Mouse (Mus musculus) neural tube, embryonic 11.5 days (tissue): ENCODE measurements at regions not wholly inside any gene's neighbourhood (a gene's known extent, or its start where the extent isn't known, plus 50 kb on each side); places are given as distances from the start of the nearest gene placed in this dataset.
A peak's percentile ranks its signal among the peaks of the same experiment; 100 is the strongest.
"Not testable (repeated sequence)": the region's sequence is repeated elsewhere in the genome, so short reads cannot be mapped to it uniquely, and the experiment has no call there.

Experiments used
- ATAC-seq: fragments of 200-750 bp; cut with Nextera tagmentation; 2 replicates; pipeline ENCODE4 v1.8.0; 2017; ENCODE audit warnings: moderate number of reproducible peaks, mild to moderate bottlenecking, moderate TSS enrichment, moderate library complexity; ENCODE audit not compliant: insufficient read depth, low FRiP score, low TSS enrichment
- DNase-seq: peaks from one replicate; pipeline ENCODE4 v3.0.0-alpha.2; 2015; ENCODE audit warnings: low spot score
- H3K27ac ChIP-seq: fragments of 300-500 bp; sonication (generic); 2 replicates; pipeline ENCODE4 v1.5.1; 2014; ENCODE audit warnings: low read depth, mild to moderate bottlenecking, low read length
- H3K27me3 ChIP-seq: fragments of 300-500 bp; sonication (generic); 2 replicates; pipeline ENCODE4 v1.6.1; 2014; ENCODE audit warnings: mild to moderate bottlenecking, low read length, mixed read lengths; ENCODE audit not compliant: control insufficient read depth, insufficient read depth
- H3K36me3 ChIP-seq: fragments of 300-500 bp; sonication (generic); 2 replicates; pipeline ENCODE4 v1.6.1; 2014; ENCODE audit warnings: mild to moderate bottlenecking, low read length, moderate library complexity, mixed read lengths; ENCODE audit not compliant: control insufficient read depth, insufficient read depth
- H3K4me1 ChIP-seq: fragments of 300-500 bp; sonication (generic); 2 replicates; pipeline ENCODE4 v1.6.1; 2014; ENCODE audit warnings: low read length, mixed read lengths; ENCODE audit not compliant: control insufficient read depth, insufficient read depth
- H3K4me2 ChIP-seq: fragments of 300-500 bp; sonication (generic); 2 replicates; pipeline ENCODE4 v1.6.1; 2014; ENCODE audit warnings: low read depth, mild to moderate bottlenecking, moderate library complexity
- H3K4me3 ChIP-seq: fragments of 300-500 bp; sonication (generic); 2 replicates; pipeline ENCODE4 v1.5.1; 2014; ENCODE audit warnings: low read depth, low read length
- H3K9ac ChIP-seq: fragments of 300-500 bp; sonication (generic); 2 replicates; pipeline ENCODE4 v1.6.1; 2014; ENCODE audit warnings: mild to moderate bottlenecking, low read length
- H3K9me3 ChIP-seq: fragments of 300-500 bp; sonication (generic); 2 replicates; pipeline ENCODE4 v1.6.1; 2016; ENCODE audit warnings: low read length; ENCODE audit not compliant: control insufficient read depth
- WGBS: fragments of 180-500 bp; shearing (Covaris S2); extraction: QIAGEN DNeasy Blood & Tissue Kit; methylation state at CpG from one replicate; pipeline ENCODE4 v1.1.7; 2014; 5-methylcytosine and 5-hydroxymethylcytosine counted together

DNA sequence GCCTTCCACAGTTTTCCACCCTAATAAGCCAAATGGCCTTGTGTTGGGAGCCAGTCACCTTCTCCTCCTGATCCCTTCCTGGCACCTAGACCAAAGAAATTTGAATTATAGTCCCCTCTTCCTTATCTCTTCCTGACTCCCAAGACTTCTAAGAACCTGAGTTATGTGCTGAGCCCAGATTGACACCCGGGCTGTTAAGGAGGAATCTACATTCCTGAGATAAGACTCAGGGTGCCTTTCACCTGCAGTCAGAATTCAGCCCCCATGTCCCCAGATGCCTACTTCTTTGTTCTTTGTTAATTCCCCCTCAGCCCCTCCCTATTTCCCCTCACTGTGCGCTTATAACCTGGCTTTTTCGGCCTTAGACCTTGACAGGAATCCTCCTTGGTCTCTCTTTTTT is 1531.6 kb upstream of the B3galt2 start:
- H3K9ac ChIP-seq, H3K27ac ChIP-seq, H3K4me3 ChIP-seq, ATAC-seq, H3K4me1 ChIP-seq, DNase-seq, H3K4me2 ChIP-seq, H3K9me3 ChIP-seq, H3K36me3 ChIP-seq, H3K27me3 ChIP-seq: not testable (repeated sequence)
- WGBS, result 31% methylated on average over 3 of the region's 3 CpGs

DNA sequence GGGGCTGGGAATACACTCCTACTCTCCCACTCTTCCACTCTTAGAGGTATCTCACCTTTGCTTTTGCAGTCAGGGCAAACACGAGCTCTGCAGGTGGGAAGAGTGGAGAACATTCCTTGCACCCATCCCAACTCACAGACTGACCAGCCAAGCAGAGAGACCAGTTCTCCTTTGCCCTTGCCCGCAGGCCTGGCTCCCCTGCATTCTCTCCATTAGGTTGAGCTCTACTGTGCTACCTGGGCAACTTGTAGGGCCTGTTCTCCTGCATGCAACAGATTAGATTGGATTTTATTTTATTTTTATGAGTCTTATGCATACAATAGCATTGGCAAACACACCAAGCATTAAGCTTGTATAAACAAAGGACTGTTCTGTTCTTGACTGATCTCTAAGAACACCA is 1483.2 kb upstream of the B3galt2 start:
- H3K9me3 ChIP-seq, result no peaks in the 10 kb centered on the region
- WGBS, result 84% methylated on average over 2 of the region's 2 CpGs
- H3K27me3 ChIP-seq, result no peaks in the 10 kb centered on the region
- ATAC-seq (no peak), DNase-seq (no peak)
- H3K36me3 ChIP-seq, result no peaks in the 10 kb centered on the region
- no peak overlapping the region for H3K9ac ChIP-seq
- no peaks in the 10 kb centered on the region for H3K4me1 ChIP-seq
- no peak overlapping the region for H3K27ac ChIP-seq
- H3K4me2 ChIP-seq, result no peak overlapping the region
- H3K4me3 ChIP-seq, result no peak overlapping the region

DNA sequence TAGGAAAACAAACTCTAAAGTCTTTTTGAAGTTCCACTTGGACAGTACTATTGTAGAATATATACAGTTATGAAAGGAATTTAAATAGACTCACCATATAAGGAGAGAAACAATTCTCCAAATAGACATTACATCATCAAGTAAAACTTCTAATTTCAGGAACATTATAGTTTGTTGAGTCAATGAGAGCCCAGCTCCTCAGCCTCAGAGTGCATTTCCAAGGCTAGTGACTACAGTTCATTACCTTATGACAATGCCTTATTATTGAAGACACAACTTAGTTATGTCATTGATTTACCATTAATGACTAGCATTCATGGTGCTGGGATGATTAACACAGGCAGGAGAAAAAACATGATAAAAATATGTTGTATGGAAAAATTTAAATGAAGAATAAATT is 1481.0 kb upstream of the B3galt2 start:
- ATAC-seq (no peak), DNase-seq (no peak)
- no peaks in the 10 kb centered on the region for H3K9me3 ChIP-seq
- H3K4me2 ChIP-seq, result no peak overlapping the region
- H3K36me3 ChIP-seq, result no peaks in the 10 kb centered on the region
- H3K9ac ChIP-seq, result no peak overlapping the region
- H3K27ac ChIP-seq, result no peak overlapping the region
- no peaks in the 10 kb centered on the region for H3K4me1 ChIP-seq
- H3K4me3 ChIP-seq, result no peak overlapping the region
- no peaks in the 10 kb centered on the region for H3K27me3 ChIP-seq

DNA sequence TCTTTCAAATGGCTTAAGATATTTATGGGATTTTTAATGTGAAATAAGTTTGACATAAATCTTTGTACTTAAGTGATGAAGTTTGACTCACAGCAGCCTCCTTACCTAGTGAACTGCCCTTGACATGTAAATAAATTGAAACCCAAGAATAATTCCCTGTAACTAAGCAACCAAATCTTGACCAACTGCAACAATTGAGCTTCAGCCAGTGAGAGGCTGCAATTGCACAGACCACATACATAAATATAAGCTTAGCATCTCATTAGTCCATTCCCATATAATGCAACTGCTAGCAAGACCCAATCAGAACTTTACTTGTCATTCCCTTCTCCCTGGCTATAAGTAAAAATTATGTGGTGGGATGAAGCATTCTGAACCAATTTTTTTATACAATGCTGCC is 1473.5 kb upstream of the B3galt2 start:
- ATAC-seq, result peak; percentile 32; the same call in 1 of the 2 replicates
- DNase-seq, result no peak
- no peak overlapping the region for H3K27ac ChIP-seq
- no peaks in the 10 kb centered on the region for H3K36me3 ChIP-seq
- H3K4me1 ChIP-seq, result no peaks in the 10 kb centered on the region
- H3K9ac ChIP-seq, result no peak overlapping the region
- no peaks in the 10 kb centered on the region for H3K27me3 ChIP-seq
- no peak overlapping the region for H3K4me3 ChIP-seq
- no peaks in the 10 kb centered on the region for H3K9me3 ChIP-seq
- H3K4me2 ChIP-seq, result no peak overlapping the region

DNA sequence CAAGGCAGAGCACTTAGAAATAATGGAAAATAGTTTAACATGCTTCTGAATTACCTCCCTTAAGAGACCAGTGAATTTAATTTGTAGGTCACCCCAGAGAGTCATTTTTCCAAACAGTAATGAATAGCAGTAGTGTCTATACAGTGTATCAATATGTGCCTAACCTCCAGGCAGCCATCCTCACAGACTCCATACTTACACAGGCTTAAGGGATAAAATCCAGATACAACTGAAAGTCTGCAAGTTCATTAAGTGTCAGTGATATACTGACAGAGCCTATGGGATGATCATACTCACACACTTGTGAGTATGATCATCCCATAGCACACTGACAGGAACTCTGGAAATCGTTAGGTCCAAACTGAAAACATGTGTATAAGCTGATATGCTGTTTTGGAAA is 1469.3 kb upstream of the B3galt2 start:
- Histone ChIP-seq H3K9ac (no peak overlapping the region), H3K27ac (no peak overlapping the region), H3K4me2 (no peak overlapping the region), H3K4me1 (no peaks in the 10 kb centered on the region), H3K27me3 (no peaks in the 10 kb centered on the region), H3K4me3 (no peak overlapping the region), H3K9me3 (no peaks in the 10 kb centered on the region), H3K36me3 (no peaks in the 10 kb centered on the region)
- 71% methylated on average over 1 of the region's 1 CpGs for WGBS
- no peak for DNase-seq
- no peak for ATAC-seq

DNA sequence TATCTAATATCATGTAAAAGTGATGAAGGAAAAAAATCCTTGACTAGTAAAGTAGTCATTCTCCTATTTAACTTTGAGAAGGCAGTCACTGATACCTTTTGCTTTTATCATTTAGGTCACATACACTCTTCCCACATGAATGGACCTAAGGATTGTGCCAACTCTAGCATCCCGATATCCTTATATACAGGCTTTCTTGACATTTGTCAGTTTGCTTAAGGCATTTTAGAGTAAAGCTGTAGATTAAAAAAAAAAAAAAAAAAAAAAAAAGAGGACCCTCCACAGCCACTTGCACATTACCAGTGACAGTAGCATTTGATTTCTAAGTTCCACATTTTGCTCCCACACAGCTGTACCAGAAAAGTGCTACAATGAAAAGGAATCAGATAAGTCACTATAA is 1425.7 kb upstream of the B3galt2 start:
- ATAC-seq, result no peak
- Histone ChIP-seq H3K4me1 (no peaks in the 10 kb centered on the region), H3K27me3 (no peaks in the 10 kb centered on the region), H3K9ac (no peak overlapping the region), H3K9me3 (no peaks in the 10 kb centered on the region), H3K4me3 (no peak overlapping the region), H3K27ac (no peak overlapping the region), H3K36me3 (no peaks in the 10 kb centered on the region), H3K4me2 (no peak overlapping the region)
- no peak for DNase-seq
- 97% methylated on average over 1 of the region's 1 CpGs for WGBS
